Mouse (Mus musculus): ENCODE measurements around the gene Pigr.

Gene Pigr

DNA sequence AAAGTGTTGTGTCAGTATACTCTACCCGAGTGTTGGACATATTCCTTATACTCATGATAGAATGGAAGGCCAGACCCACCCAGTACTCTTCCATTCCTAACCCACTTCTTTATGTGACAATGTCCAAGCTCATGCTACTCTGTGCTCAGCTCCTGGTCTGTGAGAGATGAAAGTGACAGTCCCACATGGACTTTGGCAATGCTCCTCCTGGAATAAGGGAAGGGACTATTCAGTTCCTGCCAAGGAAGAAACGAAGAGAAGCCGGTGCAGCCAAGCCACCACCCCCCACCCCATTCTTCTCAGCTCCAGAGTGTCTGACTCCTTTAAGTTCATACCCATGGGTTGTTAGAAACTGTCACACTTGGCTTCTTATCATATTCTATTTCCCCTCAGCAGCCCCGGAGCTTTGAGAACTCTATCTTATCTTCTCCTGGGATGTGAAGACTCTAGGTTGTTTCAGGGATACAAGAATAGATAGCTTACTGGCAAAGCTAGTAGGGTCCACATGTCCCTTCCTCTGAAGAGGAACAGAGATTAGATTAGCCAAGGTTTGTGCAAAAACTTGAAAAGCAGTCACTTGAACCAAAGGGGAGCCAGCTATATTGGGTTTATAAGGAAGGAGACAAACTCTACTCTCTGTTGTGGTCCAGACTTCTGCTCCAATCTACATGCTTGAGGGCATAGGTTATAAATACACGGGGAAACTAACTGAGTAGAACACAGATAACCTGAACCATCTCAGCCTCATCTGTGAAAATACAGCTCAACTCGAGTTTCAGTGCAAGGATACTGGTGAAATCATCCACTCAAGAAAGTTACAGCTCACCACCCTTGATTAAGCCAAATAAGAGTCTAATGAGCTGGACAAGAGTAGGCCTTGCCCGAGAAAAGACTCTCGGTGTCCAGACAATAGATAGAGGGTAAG, 3.7 kb downstream of the Pigr start:
- no peak for DNase-seq (ENCODE audit: low read depth, low spot score)

DNA sequence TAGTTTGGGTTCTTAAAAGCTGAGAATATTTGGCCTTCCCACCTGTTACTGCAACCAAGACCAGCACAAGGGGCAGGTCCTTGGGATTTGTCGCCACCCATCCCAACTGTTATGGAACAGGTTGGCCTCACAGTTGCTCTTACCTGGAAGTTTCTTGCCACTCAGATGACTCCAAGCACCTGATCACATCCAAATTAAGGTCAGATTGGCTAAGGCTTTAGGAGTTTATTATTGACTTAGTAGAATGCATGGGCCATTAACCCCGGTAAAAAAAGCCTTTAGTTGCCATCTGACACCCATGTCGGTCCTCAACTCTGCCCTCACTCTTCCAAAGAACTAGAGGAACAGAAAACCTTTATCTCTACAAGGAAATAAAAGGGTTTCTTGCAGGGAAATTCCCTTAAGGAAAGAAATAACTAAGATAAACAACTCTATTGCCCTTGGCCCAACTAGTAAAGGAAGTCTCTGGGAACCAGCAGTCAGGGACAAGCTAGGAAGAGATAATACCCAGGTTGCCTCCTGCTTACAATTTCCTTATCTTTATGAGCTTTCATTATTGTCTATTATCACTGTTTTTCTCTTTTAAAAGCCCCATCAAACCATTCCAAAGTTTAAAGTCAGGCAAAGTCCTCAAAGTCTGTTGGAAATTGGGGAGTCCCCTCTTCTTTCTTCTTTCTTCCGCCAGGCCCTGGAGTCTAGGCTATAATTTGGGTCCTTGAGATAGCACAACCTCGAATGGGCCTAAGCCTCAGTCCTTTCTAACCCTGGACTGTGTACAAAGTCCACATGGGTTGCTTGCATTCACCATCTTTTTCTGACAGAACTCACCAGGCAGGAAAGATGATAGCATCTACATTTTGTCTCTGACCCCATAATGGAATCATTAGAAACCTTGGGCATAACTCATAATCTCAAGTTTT, 6.0 kb downstream of the Pigr start:
- no peak for DNase-seq (ENCODE audit: low read depth, low spot score)

DNA sequence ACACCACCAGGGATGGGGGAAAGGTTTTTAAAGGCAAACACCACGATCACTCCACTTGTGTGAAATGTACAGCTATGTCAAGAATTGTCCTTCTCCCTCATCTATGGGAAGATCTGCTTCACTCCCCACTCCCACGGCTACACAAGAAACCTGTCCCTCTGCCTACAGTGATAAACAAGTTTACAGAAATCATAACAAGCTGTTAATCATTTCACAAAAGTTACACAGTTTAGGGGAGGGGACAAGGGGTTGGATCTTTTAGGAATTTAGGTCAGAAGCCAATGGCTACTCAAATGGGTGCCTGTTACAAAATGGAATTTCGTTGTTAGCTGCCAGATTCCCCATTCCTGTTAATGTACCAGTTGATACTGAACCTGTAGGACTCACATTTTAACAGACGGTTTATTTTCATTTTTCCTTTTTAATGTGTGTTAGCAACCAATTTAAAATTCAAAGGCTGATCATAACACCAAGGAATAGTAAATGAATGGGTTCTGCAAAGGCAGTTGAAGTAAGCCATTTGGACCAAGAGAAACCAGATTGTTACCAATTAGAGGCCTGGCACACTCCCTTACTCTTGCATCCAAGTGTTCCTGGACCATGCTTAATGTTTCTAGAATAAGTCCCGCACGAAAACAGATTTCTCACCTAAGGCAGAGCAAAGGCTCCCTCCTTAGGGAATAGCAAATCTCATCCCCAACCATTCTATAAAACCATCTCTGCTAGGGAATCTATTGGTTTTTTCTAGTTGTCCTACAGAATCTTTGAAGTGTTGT, 8.9 kb downstream of the Pigr start:
- DNase-seq (ENCODE audit: low read depth, low spot score) = no peak

DNA sequence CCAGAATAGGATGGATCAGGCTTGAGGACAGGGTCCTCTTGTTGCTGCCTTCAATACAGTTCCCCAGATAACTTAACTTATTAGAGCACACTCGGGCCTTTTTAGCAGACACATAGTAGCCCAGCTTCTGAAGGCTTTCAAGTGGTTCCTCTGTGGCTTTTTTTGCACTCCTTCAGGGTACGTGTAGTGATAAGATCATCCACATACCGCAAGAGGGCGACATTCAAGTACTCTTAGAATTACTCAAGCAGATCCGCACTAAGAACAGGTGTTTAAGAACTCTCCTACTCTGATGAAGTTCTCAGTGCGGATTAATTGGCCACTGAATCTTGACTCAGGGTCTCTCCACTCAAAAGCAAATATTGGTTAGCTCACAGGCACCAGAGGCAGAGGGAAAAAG, 11.8 kb downstream of the Pigr start:
- DNase-seq (ENCODE audit: low read depth, low spot score) = peak; percentile 71

DNA sequence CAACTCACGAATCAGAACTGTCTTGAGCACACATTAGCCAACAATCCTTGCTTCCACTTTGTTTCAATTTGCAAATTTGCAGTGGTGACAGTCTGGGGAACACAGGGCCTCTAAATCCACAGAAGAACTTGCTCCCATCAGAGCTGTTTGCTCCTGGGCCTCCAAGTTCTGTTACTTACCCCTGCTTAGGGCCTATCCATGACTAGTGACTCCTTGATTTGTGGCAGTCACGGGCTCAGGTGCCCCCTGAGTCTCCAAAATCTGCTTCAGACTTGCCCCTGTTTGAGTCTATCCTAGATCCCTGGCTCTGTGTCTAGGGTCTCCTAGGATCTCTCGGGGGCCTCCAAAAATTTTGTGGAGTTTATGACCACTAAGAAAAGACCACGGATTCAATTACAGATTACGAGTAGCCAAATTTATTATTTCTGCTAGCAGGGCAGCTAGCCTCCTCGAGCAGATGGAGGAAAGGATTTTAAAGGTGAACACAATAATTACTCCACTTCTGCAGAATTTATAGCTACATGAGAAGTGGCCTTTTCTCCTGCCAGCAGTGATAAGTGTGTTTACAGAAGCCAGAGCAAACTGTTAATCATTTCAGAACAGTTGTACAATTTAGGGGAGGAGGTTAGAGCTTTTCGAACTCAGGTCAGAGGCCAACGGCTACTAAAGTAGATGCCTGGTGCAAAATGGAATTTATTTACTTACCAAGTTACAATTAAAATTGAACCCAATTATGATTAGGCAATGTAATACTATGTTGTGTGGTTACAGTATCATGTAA, 14.3 kb downstream of the Pigr start:
- DNase-seq (ENCODE audit: low read depth, low spot score) = no peak

DNA sequence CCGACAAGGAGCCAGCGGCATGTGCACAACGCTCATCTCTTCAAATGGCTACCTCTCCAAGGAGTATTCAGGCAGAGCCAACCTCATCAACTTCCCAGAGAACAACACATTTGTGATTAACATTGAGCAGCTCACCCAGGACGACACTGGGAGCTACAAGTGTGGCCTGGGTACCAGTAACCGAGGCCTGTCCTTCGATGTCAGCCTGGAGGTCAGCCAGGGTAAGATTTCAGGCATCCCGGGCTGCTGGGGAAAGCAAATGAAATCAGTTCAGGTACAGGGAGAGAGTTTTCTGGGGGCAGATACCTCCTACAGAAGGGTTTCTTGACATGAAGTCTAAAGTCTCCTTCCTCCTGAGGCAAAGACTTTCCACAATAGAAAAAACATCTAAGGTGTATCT, 15.1 kb downstream of the Pigr start:
- DNase-seq (ENCODE audit: low read depth, low spot score) = no peak

DNA sequence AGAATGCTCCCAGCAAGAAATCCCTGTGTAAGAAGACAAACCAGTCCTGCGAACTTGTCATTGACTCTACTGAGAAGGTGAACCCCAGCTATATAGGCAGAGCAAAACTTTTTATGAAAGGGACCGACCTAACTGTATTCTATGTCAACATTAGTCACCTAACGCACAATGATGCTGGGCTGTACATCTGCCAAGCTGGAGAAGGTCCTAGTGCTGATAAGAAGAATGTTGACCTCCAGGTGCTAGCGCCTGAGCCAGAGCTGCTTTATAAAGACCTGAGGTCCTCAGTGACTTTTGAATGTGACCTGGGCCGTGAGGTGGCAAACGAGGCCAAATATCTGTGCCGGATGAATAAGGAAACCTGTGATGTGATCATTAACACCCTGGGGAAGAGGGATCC, 18.0 kb downstream of the Pigr start:
- DNase-seq (ENCODE audit: low read depth, low spot score) = no peak

DNA sequence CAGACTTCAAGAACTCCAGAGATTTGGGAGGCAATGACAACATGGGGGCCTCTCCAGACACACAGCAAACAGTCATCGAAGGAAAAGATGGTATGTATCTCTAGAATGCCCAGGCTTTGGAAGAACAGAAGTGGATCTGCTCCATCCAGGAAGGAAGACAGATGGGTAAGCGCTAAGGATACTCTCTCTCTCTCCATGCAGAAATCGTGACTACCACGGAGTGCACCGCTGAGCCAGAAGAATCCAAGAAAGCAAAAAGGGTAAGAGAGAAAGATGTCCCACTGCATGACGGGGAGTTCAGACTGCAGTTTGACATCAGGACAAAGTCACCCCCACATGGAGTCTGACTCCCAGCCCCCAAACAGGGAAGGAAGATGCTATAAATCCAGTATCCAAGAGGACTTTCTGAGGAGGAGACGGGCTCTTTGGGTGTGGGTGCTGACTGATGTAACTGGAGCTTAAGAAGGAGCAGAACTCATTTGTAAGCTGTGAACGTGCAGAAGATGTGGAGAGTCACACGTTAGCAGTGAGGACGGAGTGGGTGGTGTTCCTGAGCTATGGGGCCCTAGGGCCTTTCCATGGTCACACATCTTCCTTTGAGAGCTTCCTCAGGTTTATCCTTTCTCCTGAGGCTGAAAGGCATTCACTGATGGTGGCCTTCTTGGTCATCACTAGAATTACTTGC, 23.2 kb downstream of the Pigr start:
- DNase-seq (ENCODE audit: low read depth, low spot score) = no peak

DNA sequence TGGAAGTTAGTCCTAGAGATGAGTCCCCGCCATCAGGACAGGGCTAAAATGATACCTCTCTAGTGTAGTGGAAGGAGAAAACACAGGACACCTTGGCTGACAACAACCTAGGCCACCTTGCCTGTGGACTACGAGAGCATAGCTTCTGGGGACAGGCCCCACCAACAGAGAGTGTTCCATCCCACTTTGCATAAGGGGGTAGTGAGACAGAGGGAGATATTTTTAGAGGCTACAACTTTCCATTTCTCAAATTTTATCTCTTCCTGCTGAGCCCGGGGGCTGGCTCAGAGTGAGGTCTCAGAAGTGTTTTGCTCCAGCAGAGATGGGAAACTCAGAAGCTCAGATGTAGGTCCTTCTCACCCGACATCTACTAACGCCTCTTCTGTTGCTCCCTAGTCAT, 23.9 kb downstream of the Pigr start:
- no peak for DNase-seq (ENCODE audit: low read depth, low spot score)

DNA sequence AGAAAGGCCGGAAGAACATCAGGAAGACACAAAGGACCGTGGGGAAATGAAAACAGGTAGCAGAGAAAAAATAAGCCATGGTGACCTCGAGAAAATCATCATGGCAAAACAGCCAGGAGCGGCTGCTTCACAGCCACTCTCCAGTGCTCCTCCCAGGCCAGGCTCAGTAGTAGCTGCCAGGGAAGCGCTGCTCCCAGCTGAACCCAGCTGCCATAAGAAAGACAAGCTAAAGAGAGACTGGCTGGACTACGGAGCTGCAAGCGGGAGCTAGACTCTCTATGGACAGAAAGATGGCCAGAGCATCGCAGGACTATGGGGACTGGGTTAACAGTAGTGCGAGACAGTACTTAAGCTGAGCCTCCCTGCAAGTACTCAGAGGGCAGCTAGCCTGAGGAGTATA, 28.3 kb downstream of the Pigr start:
- no peak for DNase-seq (ENCODE audit: low read depth, low spot score)

DNA sequence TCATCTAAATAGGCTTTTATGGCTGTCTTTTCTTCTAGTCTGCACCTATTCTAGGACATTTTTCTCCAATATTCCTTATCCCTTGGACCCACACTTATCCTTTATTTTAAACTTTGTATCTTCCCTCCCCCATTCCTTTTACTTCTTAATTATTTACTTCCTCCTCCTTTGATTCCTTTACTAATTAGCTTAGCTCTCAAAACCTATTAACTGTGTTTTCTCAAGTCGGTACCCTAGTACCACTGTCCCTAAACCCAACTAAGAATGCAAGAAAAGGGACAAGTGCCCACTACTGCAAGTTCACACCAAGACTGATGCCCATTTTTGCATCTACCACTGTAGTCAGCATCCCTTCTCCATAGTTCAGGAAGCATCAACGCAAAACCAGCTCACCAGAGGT, 29.2 kb downstream of the Pigr start:
- no peak for DNase-seq (ENCODE audit: low read depth, low spot score)

DNA sequence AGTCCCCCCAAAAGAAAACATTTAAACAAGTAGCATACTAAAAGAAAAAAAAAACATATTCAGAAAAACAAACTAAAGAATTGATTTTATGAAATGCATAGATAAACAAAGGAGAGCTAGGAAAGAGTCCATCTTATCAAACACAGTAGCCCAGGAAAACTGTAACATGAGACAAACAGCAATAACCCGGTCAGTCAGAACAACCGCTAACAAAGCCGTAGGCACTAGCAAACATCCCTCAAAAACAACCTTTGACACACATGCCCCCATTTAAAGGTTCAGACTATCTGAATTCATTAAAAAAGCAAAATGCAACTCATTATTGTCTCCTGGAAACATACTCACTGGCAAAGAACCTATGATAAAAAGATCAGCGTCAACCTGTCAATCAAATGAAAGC, 31.0 kb downstream of the Pigr start:
- DNase-seq (ENCODE audit: low read depth, low spot score) = no peak

DNA sequence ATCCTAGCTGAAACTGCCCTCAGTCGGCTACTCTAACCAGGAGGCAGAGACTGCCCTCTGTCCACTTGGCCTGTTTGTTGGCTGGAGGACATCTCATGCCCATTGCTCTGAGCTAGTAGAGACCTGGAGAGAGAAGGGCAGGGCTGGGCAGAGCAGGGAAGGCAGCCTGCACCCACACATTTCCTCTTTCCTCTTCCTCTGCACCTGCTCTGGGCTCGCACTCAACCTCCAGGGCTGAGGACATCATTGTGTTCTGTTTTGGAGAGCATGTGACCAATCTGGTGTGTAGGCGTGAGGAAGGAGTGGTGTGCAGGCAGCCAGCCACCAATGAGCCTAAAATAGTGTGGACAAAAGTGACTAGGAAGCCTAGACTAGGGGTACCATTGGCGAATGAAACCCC, 37.8 kb downstream of the Pigr start:
- peak; percentile 46 for DNase-seq (ENCODE audit: low read depth, low spot score)

DNA sequence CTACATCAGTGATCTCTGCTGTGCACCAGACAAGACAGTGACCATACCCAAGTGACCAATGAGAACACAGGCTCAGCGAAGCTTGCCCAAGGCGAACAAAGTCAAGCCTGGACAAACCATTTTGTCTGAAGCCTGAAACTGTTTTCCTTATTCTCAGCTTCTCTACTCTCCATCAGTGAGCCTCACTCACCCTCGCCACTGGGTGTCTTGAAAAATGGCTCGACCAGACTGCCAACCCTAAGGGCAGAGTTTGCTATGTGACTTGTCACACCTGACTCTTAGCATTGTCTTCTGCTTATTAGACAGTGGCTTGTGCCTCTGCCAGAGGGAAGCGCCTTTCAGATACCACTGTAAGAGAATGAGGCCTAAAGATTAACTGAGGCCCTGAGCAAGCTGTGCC, 38.3 kb downstream of the Pigr start:
- no peak for DNase-seq (ENCODE audit: low read depth, low spot score)

DNA sequence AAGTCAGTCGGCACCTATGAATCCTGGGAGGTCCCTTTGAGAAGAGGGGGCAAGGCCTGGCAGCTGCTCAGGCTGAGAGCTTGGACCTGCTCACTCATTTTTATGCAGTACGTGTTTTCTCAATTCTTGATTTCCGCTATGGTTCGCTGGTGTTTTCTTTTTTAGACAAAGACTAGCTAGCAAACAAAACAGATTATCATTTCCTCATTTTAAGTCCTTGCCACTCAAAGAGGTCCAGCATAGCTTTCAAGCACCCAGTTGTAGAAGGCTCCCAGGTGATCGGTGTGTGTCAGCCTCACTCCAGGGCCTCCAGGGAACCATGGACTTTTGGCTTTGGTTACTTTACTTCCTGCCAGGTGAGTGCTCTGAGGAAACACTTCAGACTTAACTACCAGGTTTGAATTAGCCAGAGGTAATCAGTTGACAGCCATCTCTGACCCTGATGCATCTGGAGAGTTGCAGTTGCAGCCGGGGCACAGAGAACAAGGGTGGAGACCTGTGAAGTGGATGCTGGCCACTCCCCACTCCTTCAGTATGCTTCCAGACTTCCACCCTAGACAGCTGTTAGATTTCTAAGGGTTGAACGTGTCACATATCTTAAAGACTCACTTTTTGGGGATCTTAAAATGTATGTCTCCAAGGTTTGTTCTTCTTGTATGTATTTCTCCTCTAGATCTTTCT, 39.2 kb downstream of the Pigr start, which contains the start of gene Fcmr:
Gene Fcmr, plus strand, starts transcription at position 129 of the 681 bp plus-strand sequence.
- no peak for DNase-seq (ENCODE audit: low read depth, low spot score)

DNA sequence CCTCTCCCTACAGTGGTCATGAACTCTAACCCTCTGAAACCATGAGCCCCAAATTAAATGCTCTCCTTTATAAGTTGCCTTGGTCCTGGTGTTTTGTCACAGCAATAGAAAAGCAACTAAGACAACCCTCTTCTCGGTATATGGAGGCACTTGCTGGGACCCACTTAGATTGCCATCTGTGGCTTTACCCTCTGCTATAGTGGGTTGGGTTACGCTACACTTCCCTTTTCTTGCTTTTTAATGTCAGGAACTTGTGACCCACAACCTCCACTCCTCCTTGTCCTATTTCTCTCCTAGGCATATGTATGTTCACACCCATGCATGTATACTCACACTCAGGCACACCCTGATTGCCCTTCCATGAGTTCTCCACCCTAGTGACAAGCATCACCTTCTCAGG, 46.4 kb downstream of the Pigr start:
- no peak for DNase-seq (ENCODE audit: low read depth, low spot score)

DNA sequence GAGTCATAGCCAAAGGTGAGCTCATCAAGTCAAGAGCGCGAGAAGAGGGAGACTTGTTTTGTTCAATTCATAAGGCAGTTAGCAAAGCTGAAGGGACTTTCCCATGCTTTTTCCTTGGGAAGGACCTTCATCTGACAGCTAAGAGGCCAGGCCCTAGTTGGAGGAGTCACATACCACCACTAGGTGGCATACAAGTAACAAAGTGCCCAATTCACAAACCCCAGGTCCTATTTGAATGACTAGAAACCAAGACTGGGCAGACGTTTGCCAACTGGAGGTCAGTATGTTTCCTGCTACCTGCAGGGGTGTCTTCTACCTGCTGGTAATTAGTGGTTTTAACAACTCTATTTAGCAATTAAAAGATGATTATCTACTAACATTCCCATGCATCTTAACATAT, 48.7 kb downstream of the Pigr start:
- peak; percentile 39 for DNase-seq (ENCODE audit: low read depth, low spot score)

DNA sequence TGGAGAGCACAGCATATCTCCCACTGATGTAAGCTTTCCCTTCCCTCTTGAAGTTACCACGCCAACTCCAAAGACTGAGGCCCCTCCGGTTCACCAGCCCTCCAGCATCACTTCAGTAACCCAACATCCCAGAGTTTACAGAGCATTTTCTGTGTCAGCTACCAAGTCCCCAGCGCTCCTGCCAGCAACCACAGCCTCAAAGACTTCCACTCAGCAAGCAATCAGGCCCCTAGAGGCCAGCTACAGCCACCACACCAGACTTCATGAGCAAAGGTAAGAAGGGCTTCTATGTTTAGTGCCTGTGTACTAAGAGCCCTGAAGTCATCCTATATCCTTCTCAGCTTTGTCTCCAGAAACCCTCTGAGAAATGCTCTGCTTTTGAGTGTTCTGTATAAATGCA, 49.4 kb downstream of the Pigr start:
- DNase-seq (ENCODE audit: low read depth, low spot score) = no peak

DNA sequence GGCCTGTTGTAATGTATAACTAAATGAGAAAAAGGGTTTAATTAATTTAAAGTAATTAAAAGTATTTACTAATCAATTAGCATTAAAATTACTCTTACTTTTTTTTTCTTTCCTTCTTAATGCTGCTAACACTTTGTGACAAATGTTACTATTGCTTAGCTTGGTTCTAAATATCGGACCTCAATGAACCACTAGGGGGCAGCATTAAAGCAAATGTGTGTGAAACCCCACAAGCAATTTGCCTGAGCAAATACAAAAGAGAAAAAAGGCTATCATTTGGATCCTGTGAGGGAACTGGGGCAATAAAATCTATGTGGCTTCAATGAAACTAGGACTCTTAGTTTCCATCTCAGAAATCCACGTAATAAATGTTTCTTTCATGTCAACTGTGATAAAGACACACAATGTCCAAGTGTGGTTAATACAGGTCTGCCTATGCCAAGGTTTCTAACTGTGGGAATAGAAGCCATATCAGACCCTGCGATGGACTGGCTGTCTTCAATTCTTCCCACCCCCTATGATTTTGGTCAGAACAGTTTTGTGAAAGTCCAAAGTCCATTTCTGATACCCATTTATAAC, 50.5 kb downstream of the Pigr start:
- peak; percentile 65 for DNase-seq (ENCODE audit: low read depth, low spot score)

Data from CD4-positive helper T cell, adult 2 months (primary cell).